Mouse (Mus musculus): ENCODE results near the gene Hist1h4b. TPM values are rescaled to one million over a fixed set of nuclear protein-coding genes. Genes with fewer than 3 reads are reported as not detected.
"Not testable (repeated sequence)": the region's sequence is repeated elsewhere in the genome, so short reads cannot be mapped to it uniquely, and the experiment has no call there.

Hist1h4b gene
- total RNA-seq, 2 experiments from 2014 or later: 73.2 to 80.8 TPM

- intact Hi-C loops (cut with DNase I): no loop called here
Observed at GRCm38 (mm10) chr13:23768834-23769397, 12.1 kb downstream of the Hist1h4b start.

DNA sequence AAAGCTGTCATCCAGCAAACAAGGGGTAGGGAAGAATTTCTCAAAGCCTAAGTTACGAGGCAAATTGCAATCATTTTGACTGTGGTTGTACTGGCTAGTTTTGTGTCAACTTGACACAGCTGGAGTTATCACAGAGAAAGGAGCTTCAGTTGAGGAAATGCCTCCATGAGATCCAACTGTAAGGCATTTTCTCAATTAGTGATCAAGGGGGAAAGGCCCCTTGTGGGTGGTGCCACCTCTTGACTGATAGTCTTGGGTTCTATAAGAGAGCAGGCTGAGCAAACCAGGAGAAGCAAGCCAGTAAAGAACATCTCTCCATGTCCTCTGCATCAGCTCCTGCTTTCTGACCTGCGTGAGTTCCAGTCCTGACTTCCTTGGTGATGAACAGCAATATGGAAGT is 12.8 kb downstream of the Hist1h4b start, which contains the start of gene Trim38:
Gene Trim38, plus strand, starts transcription at position 301 of the 400 bp plus-strand sequence.
- intact Hi-C loops (cut with DNase I); DNase-seq (ENCODE audit: low spot score in 2 of 2): not testable (repeated sequence)

More at GRCm38 (mm10) chr13:23768834-23769397, 12.1 kb downstream of the Hist1h4b start:
- DNase-seq (ENCODE audit: low spot score in 2 of 2): no peak

GRCm38 (mm10) chr13:23772561-23773313 is 15.9 kb downstream of the Hist1h4b start:
- DNase-seq (ENCODE audit: low spot score in 2 of 2): peak in 1 of 2 experiments; percentile 59
- intact Hi-C loops (cut with DNase I): no loop called here

DNA sequence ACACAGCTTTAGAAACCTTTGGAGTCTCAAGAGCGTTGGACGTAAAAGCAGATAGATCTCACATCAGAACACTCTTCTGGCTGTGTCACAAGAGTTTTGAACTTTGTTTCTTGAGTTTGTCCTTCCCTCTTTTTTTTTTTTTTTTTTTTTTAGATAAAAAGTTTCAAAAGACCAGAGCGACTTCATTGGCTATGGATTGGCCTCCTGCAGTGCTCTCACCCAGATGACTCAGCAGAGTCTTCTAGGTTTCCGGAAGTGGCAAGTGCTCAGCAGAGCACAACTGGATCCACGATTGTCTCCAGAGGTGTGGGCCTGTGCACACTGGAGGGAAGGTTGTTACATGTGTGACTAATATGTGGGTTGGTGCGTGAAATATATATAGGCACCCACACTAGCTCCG is 21.5 kb downstream of the Hist1h4b start:
- intact Hi-C loops (cut with DNase I): no loop called here
- no peak for DNase-seq (ENCODE audit: low spot score in 2 of 2)

DNA sequence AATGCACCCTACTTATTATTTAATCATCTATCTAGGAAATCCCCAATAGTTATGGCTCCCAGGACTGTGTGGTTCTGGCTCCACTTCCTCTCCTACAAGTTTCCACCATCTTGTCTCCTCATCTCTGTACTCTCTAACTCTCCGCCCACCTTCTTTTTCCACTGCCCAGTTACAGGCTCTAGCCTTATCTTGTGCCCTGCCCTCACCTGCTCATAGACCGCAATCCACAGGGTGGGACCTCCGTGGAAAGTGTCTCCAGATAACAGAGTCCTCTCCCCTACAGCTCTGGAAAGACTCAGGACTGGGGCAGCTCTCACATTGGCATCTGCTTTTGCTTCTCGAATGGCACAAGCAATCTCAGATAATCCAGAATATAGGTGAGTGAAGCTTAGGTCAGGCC is 22.2 kb downstream of the Hist1h4b start:
- intact Hi-C loops (cut with DNase I): no loop called here
- no peak for DNase-seq (ENCODE audit: low spot score in 2 of 2)

DNA sequence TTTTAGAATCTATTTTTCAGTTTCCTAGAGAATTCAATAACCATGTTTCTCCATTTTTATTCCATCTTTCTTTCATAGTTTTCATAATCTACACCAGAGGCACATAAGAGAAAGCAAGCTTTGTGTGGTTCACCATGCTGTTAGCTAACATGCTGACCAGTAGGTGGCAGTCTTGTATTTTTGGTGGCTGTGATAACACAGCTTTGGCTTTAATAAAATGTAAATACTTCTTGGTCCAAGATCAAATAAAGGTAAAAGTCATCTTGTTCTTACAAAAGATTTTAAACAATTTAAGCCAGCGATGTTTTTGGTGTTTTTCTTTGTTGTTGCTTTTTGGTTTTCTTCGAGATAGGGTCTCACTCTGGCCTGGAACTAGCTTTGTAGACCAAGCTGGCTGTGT is 35.7 kb downstream of the Hist1h4b start:
- intact Hi-C loops (cut with DNase I): loop anchor here (5.0 kb wide), 2 partner anchors 95 to 895 kb away; no protein-coding TSS in a partner anchor
- DNase-seq (ENCODE audit: low spot score in 2 of 2): peak; percentile 69 to 77

DNA sequence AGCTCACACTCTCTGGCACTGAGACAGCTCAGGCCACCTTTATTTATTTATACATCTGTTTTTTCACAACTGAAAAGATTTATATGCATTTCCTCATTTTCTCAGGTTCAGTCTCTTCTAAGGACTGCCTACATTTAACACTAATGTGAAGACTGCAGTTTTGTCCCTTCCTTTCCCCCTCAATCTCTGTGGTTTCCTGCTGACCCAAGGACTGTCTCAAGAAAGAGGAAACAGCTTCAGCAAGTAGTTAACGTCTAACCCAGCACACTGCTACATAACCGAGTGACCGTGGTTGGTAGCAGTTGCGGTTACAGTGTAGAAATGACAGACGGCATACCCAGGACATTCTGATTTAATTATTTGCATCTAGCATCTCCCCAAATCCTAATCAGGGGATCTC is 42.6 kb downstream of the Hist1h4b start:
- no peak for DNase-seq (ENCODE audit: low spot score in 2 of 2)
- intact Hi-C loops (cut with DNase I): no loop called here

DNA sequence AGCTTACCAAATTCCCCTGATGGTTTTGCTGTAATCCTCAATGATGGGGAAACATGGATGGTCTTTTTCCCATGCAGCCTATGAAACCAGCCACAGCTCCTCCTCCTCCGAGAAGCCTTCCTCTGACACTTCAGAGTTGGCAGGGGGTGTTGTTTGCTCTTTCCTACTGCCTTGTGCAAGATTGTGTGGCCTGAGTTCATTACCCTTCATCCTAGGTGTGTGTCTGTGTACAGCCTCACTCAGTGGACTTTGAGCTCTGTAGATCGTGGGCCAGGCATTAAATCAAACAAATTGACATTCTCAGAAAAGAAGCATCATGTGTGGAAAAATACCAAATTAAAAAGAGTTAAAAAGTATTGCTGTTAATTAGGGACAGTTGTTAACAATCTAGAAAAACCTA is 47.7 kb downstream of the Hist1h4b start:
- no peak for DNase-seq (ENCODE audit: low spot score in 2 of 2)
- intact Hi-C loops (cut with DNase I): no loop called here

GRCm38 (mm10) chr13:23806422-23807052 is 49.7 kb downstream of the Hist1h4b start, which contains the start of gene Slc17a2:
TSS of gene Slc17a2 (plus strand) at chr13:23806993.
- intact Hi-C loops (cut with DNase I): no loop called here
- DNase-seq (ENCODE audit: low spot score in 2 of 2): no peak

Small RNA genes within 50 kb of the gene (microRNA-seq; reads per million reads assigned to microRNA genes)
- gene Gm44314 (0 reads per million in 2 experiments), gene Gm44484 (0 reads per million in 2 experiments)

Other genes starting within 250 kb of the Hist1h4b start
- 100 to 1,000 TPM; 264 to 291 TPM for gene Hist1h4h, start 226.0 kb upstream of the Hist1h4b start, total RNA-seq (2021)
- gene Hist1h2af, start 223.1 kb upstream of the Hist1h4b start, total RNA-seq (2021): 10 to 100 TPM in 1 of 2 experiments, 1 to 10 TPM in 1; 4.3 to 21.5 TPM
- gene Hist1h3g, start 221.6 kb upstream of the Hist1h4b start, total RNA-seq (2021): 1 to 10 TPM; 5.8 to 6.2 TPM
- under 1 TPM; 0.91 to 0.92 TPM for gene Hist1h2bh, start 213.6 kb upstream of the Hist1h4b start, total RNA-seq (2021)
- 10 to 100 TPM; 18.7 to 21.0 TPM for gene Hist1h3f, start 213.0 kb upstream of the Hist1h4b start, total RNA-seq (2021)
- gene Hist1h4f, start 205.4 kb upstream of the Hist1h4b start, total RNA-seq (2021): 100 to 1,000 TPM; 150 to 165 TPM
- gene Hist1h1d, start 203.8 kb upstream of the Hist1h4b start, total RNA-seq (2021): 1 to 10 TPM; 3.1 to 4.2 TPM
- gene Hist1h3e, start 194.6 kb upstream of the Hist1h4b start, total RNA-seq (2021): 10 to 100 TPM; 49.1 to 57.1 TPM
- 10 to 100 TPM in 1 of 2 experiments, 1 to 10 TPM in 1; 8.2 to 10.1 TPM for gene Hist1h2ae, start 185.8 kb upstream of the Hist1h4b start, total RNA-seq (2021)
- 10 to 100 TPM; 79.2 to 92.9 TPM for gene Hist1h2bg, start 185.6 kb upstream of the Hist1h4b start, total RNA-seq (2021)
- 10 to 100 TPM; 24.6 to 36.3 TPM for gene Hist1h2bf, start 182.8 kb upstream of the Hist1h4b start, total RNA-seq (2021)
- gene Hist1h2ad, start 182.6 kb upstream of the Hist1h4b start, total RNA-seq (2021): 1 to 10 TPM; 3.0 to 5.1 TPM
- gene Hist1h3d, start 181.2 kb upstream of the Hist1h4b start, total RNA-seq (2021): 1 to 10 TPM; 9.4 to 9.9 TPM
- gene Hist1h4d, start 175.4 kb upstream of the Hist1h4b start, total RNA-seq (2021): 100 to 1,000 TPM; 132 to 148 TPM
- gene Hist1h2be, start 135.9 kb upstream of the Hist1h4b start, total RNA-seq (2021): 1 to 10 TPM; 4.8 to 5.6 TPM
- 10 to 100 TPM; 53.4 to 69.1 TPM for gene Hist1h1e, start 134.5 kb upstream of the Hist1h4b start, total RNA-seq (2021)
- gene Hist1h2ac, start 73.1 kb upstream of the Hist1h4b start, total RNA-seq (2021): 1 to 10 TPM; 1.9 to 2.0 TPM
- 10 to 100 TPM; 25.0 to 27.3 TPM for gene Hist1h2bc, start 72.8 kb upstream of the Hist1h4b start, total RNA-seq (2021)
- gene Hist1h1t, start 61.2 kb upstream of the Hist1h4b start, total RNA-seq (2021): under 1 TPM in 1 of 2 experiments, not detected in 1; 0.40 TPM
- 100 to 1,000 TPM; 100 to 103 TPM for gene Hist1h4c, start 58.6 kb upstream of the Hist1h4b start, total RNA-seq (2021)
- 1 to 10 TPM; 2.9 to 3.1 TPM for gene Hfe, start 46.2 kb upstream of the Hist1h4b start, total RNA-seq (2021)
- 10 to 100 TPM; 55.8 to 75.9 TPM for gene Hist1h1c, start 18.2 kb upstream of the Hist1h4b start, total RNA-seq (2021)
- 1 to 10 TPM; 6.8 to 7.2 TPM for gene Hist1h3c, start 11.4 kb upstream of the Hist1h4b start, total RNA-seq (2021)
- gene Hist1h2bb, start 10.3 kb upstream of the Hist1h4b start, total RNA-seq (2021): 10 to 100 TPM; 18.8 to 20.7 TPM
- gene Hist1h2ab, start 5.9 kb upstream of the Hist1h4b start, total RNA-seq (2021): 10 to 100 TPM; 30.0 to 36.8 TPM
- 10 to 100 TPM; 16.5 to 23.8 TPM for gene Hist1h3b, start 4.7 kb upstream of the Hist1h4b start, total RNA-seq (2021)
- gene Hist1h4a, start 4.2 kb downstream of the Hist1h4b start, total RNA-seq (2021): 10 to 100 TPM; 68.8 to 69.0 TPM
- 10 to 100 TPM; 33.2 to 47.2 TPM for gene Hist1h3a, start 5.4 kb downstream of the Hist1h4b start, total RNA-seq (2021)
- 10 to 100 TPM; 20.4 to 29.2 TPM for gene Hist1h1a, start 6.7 kb downstream of the Hist1h4b start, total RNA-seq (2021)
- not detected for gene Trim38, start 12.9 kb downstream of the Hist1h4b start, total RNA-seq (2021)
- gene Slc17a2, start 50.0 kb downstream of the Hist1h4b start, total RNA-seq (2021): not detected
- under 1 TPM; 0.17 to 0.22 TPM for gene Slc17a3, start 82.4 kb downstream of the Hist1h4b start, total RNA-seq (2021)
- not detected for gene Slc17a1, start 110.7 kb downstream of the Hist1h4b start, total RNA-seq (2021)
- gene Slc17a4, start 158.0 kb downstream of the Hist1h4b start, total RNA-seq (2021): not detected
- not detected for gene Hist1h2ba, start 177.1 kb downstream of the Hist1h4b start, total RNA-seq (2021)
- gene Hist1h2aa, start 177.4 kb downstream of the Hist1h4b start, total RNA-seq (2021): not detected
- under 1 TPM; 0.32 to 0.42 TPM for gene Scgn, start 234.2 kb downstream of the Hist1h4b start, total RNA-seq (2021)